Mouse (Mus musculus) small intestine, adult 2 months (tissue): ENCODE measurements around the gene Rnf2. TPM values are rescaled to one million over a fixed set of nuclear protein-coding genes. Genes with fewer than 3 reads are reported as not detected.

Experiments used
- H3K27ac ChIP-seq: fragments of 200-500 bp; 2 replicates; pipeline ENCODE4 v1.5.1; 2012; ENCODE audit warnings: low read depth, low read length, control low read depth, inconsistent platforms; ENCODE audit not compliant: insufficient read depth
- H3K27me3 ChIP-seq: fragments of 200-500 bp; 2 replicates; pipeline ENCODE4 v1.6.1; 2012; ENCODE audit warnings: mild to moderate bottlenecking, moderate library complexity, low read length, inconsistent platforms; ENCODE audit not compliant: control insufficient read depth, insufficient read depth
- H3K36me3 ChIP-seq: fragments of 200-500 bp; 2 replicates; pipeline ENCODE4 v1.6.1; 2012; ENCODE audit warnings: mild to moderate bottlenecking, low read length, control low read depth, inconsistent platforms; ENCODE audit not compliant: control insufficient read depth, insufficient read depth
- H3K4me1 ChIP-seq: fragments of 200-500 bp; 2 replicates; pipeline ENCODE4 v1.6.1; 2012; ENCODE audit warnings: low read length, inconsistent platforms, mixed read lengths; ENCODE audit not compliant: control insufficient read depth, insufficient read depth, insufficient read length
- H3K4me3 ChIP-seq: fragments of 200-500 bp; 2 replicates; pipeline ENCODE4 v1.5.1; 2012; ENCODE audit warnings: low read depth, mild to moderate bottlenecking, control low read depth, inconsistent platforms, low read length, moderate library complexity
- CTCF ChIP-seq: fragments of 200-500 bp; IDR thresholded peaks from 2 replicates; pipeline ENCODE4 v1.5.1; 2012; ENCODE audit warnings: low read depth, mild to moderate bottlenecking, control low read depth, inconsistent platforms, low read length, moderate library complexity, mixed read lengths; ENCODE audit not compliant: insufficient replicate concordance, insufficient read length; ENCODE audit errors: extremely low read depth
- POLR2A ChIP-seq: fragments of 200-500 bp; IDR thresholded peaks from 2 replicates; pipeline ENCODE4 v1.6.1; 2012; ENCODE audit warnings: low read depth, mild to moderate bottlenecking, control low read depth, inconsistent platforms, low read length, moderate library complexity
- WGBS: fragments of 180-500 bp; shearing (Covaris S2); methylation state at CpG from one replicate; pipeline ENCODE4 v1.1.7; 2018; 5-methylcytosine and 5-hydroxymethylcytosine counted together
- polyA plus RNA-seq: library from polyadenylated mRNA; depleted of rRNA; stranded (reverse); fragments of >200 nt; gene quantifications from 2 replicates; pipeline ENCODE4 v1.2.3, GENCODE M21; 2012; rRNA removed

The Rnf2 gene
- polyA plus RNA-seq, 1 experiment = 4.6 TPM

GRCm38 (mm10) chr1:151427888-151428262, 72.9 kb downstream of the Rnf2 start:
- TF ChIP-seq CTCF = no peak
- TF ChIP-seq POLR2A = no peak
- under 1% methylated on average over 26 of the region's 26 CpGs for WGBS

GRCm38 (mm10) chr1:151426947-151427600, 73.7 kb downstream of the Rnf2 start:
- TF ChIP-seq POLR2A (no peak), CTCF (no peak)
- 11% methylated on average over 7 of the region's 7 CpGs for WGBS
- Histone ChIP-seq H3K36me3 (peaks cover 5% of the 10 kb centered on the region), H3K4me1 (no peaks in the 10 kb centered on the region), H3K27ac (peak overlapping the region; percentile 28), H3K27me3 (no peaks in the 10 kb centered on the region), H3K4me3 (peak overlapping the region; percentile 22; the same call in 1 of the 2 replicates)

More at GRCm38 (mm10) chr1:151427888-151428262, 72.9 kb downstream of the Rnf2 start:
- peak overlapping the region; percentile 28; the same call in 1 of the 2 replicates for H3K27ac ChIP-seq
- no peaks in the 10 kb centered on the region for H3K4me1 ChIP-seq
- no peaks in the 10 kb centered on the region for H3K27me3 ChIP-seq
- peaks cover 6% of the 10 kb centered on the region; the same call in 1 of the 2 replicates for H3K36me3 ChIP-seq
- peak overlapping the region; percentile 71 for H3K4me3 ChIP-seq

- no peak overlapping the region for H3K27ac ChIP-seq
- 45% methylated on average over 3 of the region's 3 CpGs for WGBS
- H3K4me1 ChIP-seq = no peaks in the 10 kb centered on the region
- no peak overlapping the region for H3K4me3 ChIP-seq
- H3K27me3 ChIP-seq = no peaks in the 10 kb centered on the region
- TF ChIP-seq CTCF (no peak), POLR2A (no peak)
- peaks cover 23% of the 10 kb centered on the region for H3K36me3 ChIP-seq
These were observed 78.6 kb downstream of the Rnf2 start for GRCm38 (mm10) chr1:151422178-151422577.

- TF ChIP-seq POLR2A (no peak), CTCF (no peak)
- Histone ChIP-seq H3K27ac (no peak overlapping the region), H3K27me3 (no peaks in the 10 kb centered on the region), H3K4me1 (no peaks in the 10 kb centered on the region), H3K4me3 (no peak overlapping the region), H3K36me3 (peaks cover 29% of the 10 kb centered on the region)
- WGBS = 95% methylated on average over 3 of the region's 3 CpGs
These were observed 90.9 kb downstream of the Rnf2 start for GRCm38 (mm10) chr1:151409827-151410226.

Other genes starting within 250 kb of the Rnf2 start
- gene Ivns1abp, start 156.5 kb downstream of the Rnf2 start, polyA plus RNA-seq = 14.1 and 37.6 TPM in 2 replicates
- gene Swt1, start 72.5 kb downstream of the Rnf2 start, polyA plus RNA-seq = 1.5 and 2.3 TPM in 2 replicates
- 8.5 and 15.7 TPM in 2 replicates for gene Trmt1l, start 72.4 kb downstream of the Rnf2 start, polyA plus RNA-seq
- gene Fam129a, start 70.2 kb upstream of the Rnf2 start, polyA plus RNA-seq = 1.6 TPM in 2 replicates